In genomic region chr2:102183720-102184480, GRCm38 (mm10) we compare ENCODE assay signal across 12 mouse cellular contexts. TPM values are rescaled to one million over a fixed set of nuclear protein-coding genes. Genes with fewer than 3 reads are reported as not detected.
DNase-seq lines count a peak whose midpoint lies in the region; ATAC-seq and TF ChIP-seq lines count a peak whose summit lies in the region.
"Had no signal": no experiment of that assay in that cellular context is flagged by ENCODE, and none has a peak within 500 bp of the region (broad histone marks: within the 10 kb centered on the region; RNA-seq: fewer than 3 reads in every experiment).

No protein-coding gene starts in this region.

- H3K4me3 ChIP-seq in kidney, postnatal 0 days (replicated peaks; ENCODE audit: low read depth, low read length) = no peak overlapping the region
- H3K4me3 ChIP-seq in kidney, embryonic 15.5 days (replicated peaks) = no peak overlapping the region
- H3K4me3 ChIP-seq in embryonic facial prominence, embryonic 14.5 days (ENCODE audit: low read depth, low read length) = no peak overlapping the region
- peak overlapping the region; percentile 81; the same call in 1 of the 2 replicates for H3K4me3 ChIP-seq in limb, embryonic 15.5 days
- no peak overlapping the region for H3K4me3 ChIP-seq in stomach, postnatal 0 days (ENCODE audit: low read depth, low read length)

- no peaks in the 10 kb centered on the region for H3K27me3 ChIP-seq in kidney, postnatal 0 days (ENCODE audit: insufficient read depth, low read length)
- H3K27me3 ChIP-seq in kidney, embryonic 15.5 days = no peaks in the 10 kb centered on the region
- H3K27me3 ChIP-seq in embryonic facial prominence, embryonic 14.5 days (replicated peaks; ENCODE audit: control insufficient read depth, insufficient read depth, low read length) = no peaks in the 10 kb centered on the region
- H3K27me3 ChIP-seq in limb, embryonic 15.5 days = no peaks in the 10 kb centered on the region
- no peaks in the 10 kb centered on the region for H3K27me3 ChIP-seq in stomach, postnatal 0 days (ENCODE audit: control insufficient read depth, insufficient read depth, low read length)

- H3K27ac ChIP-seq in kidney, postnatal 0 days = no peak overlapping the region
- no peak overlapping the region for H3K27ac ChIP-seq in kidney, embryonic 15.5 days
- no peak overlapping the region for H3K27ac ChIP-seq in embryonic facial prominence, embryonic 14.5 days (replicated peaks; ENCODE audit: low read depth, low read length)
- H3K27ac ChIP-seq in limb, embryonic 15.5 days = no peak overlapping the region
- no peak overlapping the region for H3K27ac ChIP-seq in stomach, postnatal 0 days (replicated peaks)

- no peak for TF ChIP-seq CTCF in kidney, postnatal 0 days (IDR thresholded peaks at IDR 0.05; ENCODE audit: low read depth)
- no peak for TF ChIP-seq CTCF in stomach, postnatal 0 days (IDR thresholded peaks at IDR 0.05; ENCODE audit: low read depth)

- no peak for ATAC-seq in kidney, postnatal 0 days (replicated peaks; ENCODE audit: low FRiP score, low read depth)
- no peak for ATAC-seq in kidney, embryonic 15.5 days (replicated peaks; ENCODE audit: low FRiP score)
- ATAC-seq in embryonic facial prominence, embryonic 14.5 days (ENCODE audit: low read depth) = no peak
- ATAC-seq in limb, embryonic 15.5 days (ENCODE audit: insufficient number of reproducible peaks, low FRiP score, low TSS enrichment, low read depth) = no peak
- no peak for ATAC-seq in stomach, postnatal 0 days (ENCODE audit: low FRiP score, low TSS enrichment)
- ATAC-seq in megakaryocyte, adult 5-6 weeks (ENCODE audit: poor library complexity, severe bottlenecking) = no peak

- 70% methylated on average over 7 of the region's 7 CpGs for WGBS in kidney, postnatal 0 days
- 72% methylated on average over 7 of the region's 7 CpGs for WGBS in kidney, embryonic 15.5 days
- WGBS in embryonic facial prominence, embryonic 14.5 days = 67% methylated on average over 7 of the region's 7 CpGs
- WGBS in limb, embryonic 15.5 days = 62% methylated on average over 7 of the region's 7 CpGs
- 66% methylated on average over 7 of the region's 7 CpGs for WGBS in stomach, postnatal 0 days

- H3K4me2 ChIP-seq in kidney, postnatal 0 days (ENCODE audit: low read length) = peak overlapping the region; percentile 92; the same call in 1 of the 2 replicates
- H3K4me2 ChIP-seq in kidney, embryonic 15.5 days = no peak overlapping the region
- H3K4me2 ChIP-seq in embryonic facial prominence, embryonic 14.5 days (ENCODE audit: low read depth, low read length) = peak overlapping the region; percentile 71
- H3K4me2 ChIP-seq in limb, embryonic 15.5 days = peak overlapping the region; percentile 72
- H3K4me2 ChIP-seq in stomach, postnatal 0 days (replicated peaks; ENCODE audit: low read depth) = peak overlapping the region; percentile 79

- no peaks in the 10 kb centered on the region for H3K9me3 ChIP-seq in kidney, postnatal 0 days (replicated peaks; ENCODE audit: low read length)
- H3K9me3 ChIP-seq in kidney, embryonic 15.5 days (replicated peaks) = no peaks in the 10 kb centered on the region
- H3K9me3 ChIP-seq in embryonic facial prominence, embryonic 14.5 days (ENCODE audit: control insufficient read depth, low read length) = no peaks in the 10 kb centered on the region
- H3K9me3 ChIP-seq in limb, embryonic 15.5 days = no peaks in the 10 kb centered on the region
- H3K9me3 ChIP-seq in stomach, postnatal 0 days (ENCODE audit: control insufficient read depth, low read length) = no peaks in the 10 kb centered on the region

- H3K36me3 ChIP-seq in kidney, postnatal 0 days (ENCODE audit: insufficient read depth, low read length) = no peaks in the 10 kb centered on the region
- H3K36me3 ChIP-seq in kidney, embryonic 15.5 days = no peaks in the 10 kb centered on the region
- no peaks in the 10 kb centered on the region for H3K36me3 ChIP-seq in embryonic facial prominence, embryonic 14.5 days (ENCODE audit: control insufficient read depth, insufficient read depth, low read length)
- no peaks in the 10 kb centered on the region for H3K36me3 ChIP-seq in limb, embryonic 15.5 days
- H3K36me3 ChIP-seq in stomach, postnatal 0 days (ENCODE audit: control insufficient read depth, insufficient read depth, low read length) = no peaks in the 10 kb centered on the region

- H3K4me1 ChIP-seq in kidney, postnatal 0 days (replicated peaks; ENCODE audit: insufficient read depth, low read length) = peaks cover 22% of the 10 kb centered on the region
- H3K4me1 ChIP-seq in kidney, embryonic 15.5 days = peaks cover 45% of the 10 kb centered on the region
- peaks cover 35% of the 10 kb centered on the region for H3K4me1 ChIP-seq in embryonic facial prominence, embryonic 14.5 days (ENCODE audit: control insufficient read depth, insufficient read depth, low read length)
- peaks cover 44% of the 10 kb centered on the region for H3K4me1 ChIP-seq in limb, embryonic 15.5 days
- H3K4me1 ChIP-seq in stomach, postnatal 0 days (replicated peaks; ENCODE audit: control insufficient read depth, insufficient read depth) = no peaks in the 10 kb centered on the region

- no peak for TF ChIP-seq EP300 in stomach, postnatal 0 days (optimal IDR thresholded peaks at IDR 0.05)

- no peak overlapping the region for H3K9ac ChIP-seq in kidney, postnatal 0 days (ENCODE audit: low read depth, low read length)
- no peak overlapping the region for H3K9ac ChIP-seq in kidney, embryonic 15.5 days
- H3K9ac ChIP-seq in embryonic facial prominence, embryonic 14.5 days (ENCODE audit: low read depth, low read length) = 0 out of 2 replicates have a peak overlapping the region, but pooled peaks have one; percentile 8
- no peak overlapping the region for H3K9ac ChIP-seq in limb, embryonic 15.5 days
- H3K9ac ChIP-seq in stomach, postnatal 0 days (ENCODE audit: low read length) = no peak overlapping the region

- DNase-seq in kidney, postnatal 0 days (ENCODE audit: low spot score) = no peak
- no peak for DNase-seq in embryonic facial prominence, embryonic 14.5 days (ENCODE audit: low spot score)
- DNase-seq in stomach, postnatal 0 days (ENCODE audit: low spot score) = no peak
- no peak for DNase-seq in spleen, adult 12 weeks (ENCODE audit: low spot score)
- no peak for DNase-seq in spleen, postnatal 36 days (ENCODE audit: low spot score in 2 of 2)
- DNase-seq: heart, adult 18-20 months; kidney, postnatal 36 days; lung, postnatal 36 days; spleen, adult 18-20 months had no signal

RNA-seq across cellular contexts. Expression of gene Ldlrad3, which starts 2.3 kb away (rescaled TPM):
- polyA plus RNA-seq in kidney, postnatal 0 days (2015; fragmentation: Nextera tagmentation; extraction: Ambion mirVana) = 20.4 and 23.3 TPM in 2 replicates
- polyA plus RNA-seq in kidney, embryonic 15.5 days (2015; fragmentation: Nextera tagmentation; extraction: Ambion mirVana) = 38.0 and 40.4 TPM in 2 replicates
- polyA plus RNA-seq in embryonic facial prominence, embryonic 14.5 days (2014; fragmentation: Nextera tagmentation; extraction: Ambion mirVana) = 48.2 and 48.8 TPM in 2 replicates
- 55.1 and 58.3 TPM in 2 replicates for polyA plus RNA-seq in limb, embryonic 15.5 days (2015; fragmentation: Nextera tagmentation; extraction: Ambion mirVana)
- 20.5 and 23.4 TPM in 2 replicates for polyA plus RNA-seq in stomach, postnatal 0 days (2015; fragmentation: Nextera tagmentation; extraction: Ambion mirVana)
- total RNA-seq in megakaryocyte, adult 5-6 weeks (2015) = 58.9 and 65.5 TPM in 2 replicates
- 55.1 and 58.9 TPM in 2 replicates for total RNA-seq in megakaryocyte, adult 5-6 weeks (2017)
